Mouse (Mus musculus): ENCODE data around the gene Tmem184b. TPM values are rescaled to one million over a fixed set of nuclear protein-coding genes. Genes with fewer than 3 reads are reported as not detected.
A peak's percentile ranks its signal among the peaks of the same experiment; 100 is the strongest.

The Tmem184b gene
- total and polyA plus RNA-seq, 3 experiments: 38.7 to 83.1 (median 42.9) TPM

DNA sequence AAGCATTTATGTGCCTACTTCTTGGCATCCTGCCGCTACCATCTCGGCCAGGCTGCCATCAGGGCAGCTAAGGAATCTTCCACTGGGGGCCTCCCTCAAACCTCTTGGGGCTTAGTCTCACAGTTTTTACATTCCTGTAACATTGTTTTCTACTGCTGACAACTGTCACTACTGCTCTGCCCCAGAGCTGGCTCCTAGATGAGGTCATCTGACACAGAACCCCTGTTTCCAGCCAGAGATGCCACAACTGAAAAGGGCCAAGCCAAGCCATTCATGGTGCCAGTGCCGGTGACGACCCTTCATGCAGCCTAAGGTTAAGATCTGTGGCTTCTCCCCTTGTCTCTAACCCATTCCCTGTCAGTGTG lies 79.6 kb downstream of the Tmem184b start:
- peaks cover 21% of the 10 kb centered on the region for H3K4me1 ChIP-seq (ENCODE audit: control insufficient read depth, insufficient read depth, low read length)
- 30% methylated on average over 4 of the region's 4 CpGs for WGBS
- H3K27me3 ChIP-seq (ENCODE audit: control insufficient read depth, insufficient read depth, low read length): no peaks in the 10 kb centered on the region
- H3K4me3 ChIP-seq: no peak overlapping the region
- peak overlapping the region; percentile 79 for H3K27ac ChIP-seq
- no peak overlapping the region for H3K9ac ChIP-seq (ENCODE audit: low read depth, low read length)
- TF ChIP-seq EP300 (IDR thresholded peaks at IDR 0.05; ENCODE audit: insufficient read depth, low read depth, low read length) (no peak), CTCF (IDR thresholded peaks at IDR 0.05) (no peak), POLR2A (IDR thresholded peaks at IDR 0.05; ENCODE audit: insufficient read depth, low read depth, low read length) (no peak)
- H3K79me2 ChIP-seq (replicated peaks; ENCODE audit: control insufficient read depth, insufficient read depth, low read length): no peaks in the 10 kb centered on the region
- DNase-seq: no peak
- intact Hi-C loops (cut with DNase I): loop anchor here (5.0 kb wide), 3 partner anchors 34 to 54 kb away; no protein-coding TSS in a partner anchor
- H3K36me3 ChIP-seq (ENCODE audit: control insufficient read depth, insufficient read depth, low read length): no peaks in the 10 kb centered on the region

DNA sequence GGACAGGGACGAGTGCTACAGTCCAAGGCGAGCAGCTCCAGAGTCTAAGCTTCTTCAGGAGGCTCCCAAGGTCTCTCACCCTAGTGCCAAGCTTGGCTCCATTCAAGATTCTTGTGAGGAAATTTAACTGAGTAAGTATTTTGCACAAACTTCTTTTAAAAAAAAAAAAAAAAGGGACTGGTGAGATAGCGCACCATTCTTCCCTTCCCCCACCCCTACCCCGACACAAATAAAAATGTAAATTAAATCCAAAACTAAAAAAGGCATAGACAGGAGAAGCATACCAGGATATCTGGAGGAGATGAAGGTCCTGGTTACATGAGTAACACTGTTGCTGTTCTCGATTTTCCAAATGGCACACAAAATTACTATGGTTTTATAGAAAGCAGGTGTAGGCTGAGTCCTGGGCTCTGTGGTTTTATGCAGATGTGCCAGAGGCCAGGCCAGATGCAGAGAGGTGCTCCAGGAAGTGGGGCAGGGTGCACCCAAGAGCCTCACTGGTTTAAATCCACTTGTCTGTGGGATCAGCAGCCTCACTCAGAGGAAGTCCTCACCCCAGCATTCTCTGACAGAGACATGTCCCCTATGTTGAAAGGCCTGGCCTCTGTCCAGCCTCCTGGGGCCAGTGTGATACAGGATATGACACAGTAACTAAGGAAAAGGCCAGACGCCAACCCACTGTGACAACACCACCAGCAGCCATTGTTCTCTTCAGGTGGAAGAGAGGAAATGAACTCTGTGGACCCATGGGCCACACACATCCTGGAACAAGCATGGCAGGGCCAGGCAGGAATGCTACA lies 80.2 kb downstream of the Tmem184b start:
- intact Hi-C loops (cut with DNase I): loop anchor here (5.0 kb wide), 3 partner anchors 34 to 54 kb away; no protein-coding TSS in a partner anchor
- no peaks in the 10 kb centered on the region for H3K36me3 ChIP-seq (ENCODE audit: control insufficient read depth, insufficient read depth, low read length)

DNA sequence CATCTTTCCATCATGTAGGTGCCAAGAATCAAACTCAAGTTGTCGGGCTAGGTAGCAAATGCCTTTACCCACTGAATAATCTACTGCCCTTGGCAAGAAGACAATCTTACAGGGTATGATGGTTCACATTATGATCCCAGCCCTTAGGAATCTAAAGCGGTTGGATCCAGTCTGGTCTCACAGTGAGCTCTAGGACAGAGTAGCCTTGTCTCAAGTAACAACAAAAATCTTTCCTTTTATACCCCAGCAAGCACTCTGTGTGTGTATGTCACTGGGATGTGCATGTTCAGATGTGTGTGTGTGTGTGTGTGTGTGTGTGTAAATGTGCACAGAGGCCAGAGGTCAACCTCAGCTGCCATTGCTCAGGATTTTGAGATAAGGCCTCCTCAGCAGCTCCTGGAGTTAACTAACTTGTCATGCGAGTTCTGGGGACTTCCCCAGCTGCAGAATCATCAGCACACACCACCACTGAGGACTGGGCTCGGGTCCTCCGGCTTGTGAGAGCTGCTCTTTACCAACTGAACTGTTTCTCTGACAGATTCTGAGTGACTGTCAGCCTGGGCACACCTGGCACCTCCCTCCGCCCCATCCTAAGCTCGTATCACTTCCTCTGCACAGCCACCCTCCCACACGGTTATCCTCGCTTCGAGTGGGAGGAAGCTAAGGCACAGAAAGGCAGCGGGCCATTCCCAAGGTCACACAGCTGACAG lies 80.9 kb downstream of the Tmem184b start:
- Histone ChIP-seq H3K79me2 (replicated peaks; ENCODE audit: control insufficient read depth, insufficient read depth, low read length) (no peaks in the 10 kb centered on the region), H3K4me1 (ENCODE audit: control insufficient read depth, insufficient read depth, low read length) (peaks cover 20% of the 10 kb centered on the region), H3K36me3 (ENCODE audit: control insufficient read depth, insufficient read depth, low read length) (no peaks in the 10 kb centered on the region), H3K4me3 (no peak overlapping the region), H3K27ac (peak overlapping the region; percentile 79), H3K27me3 (ENCODE audit: control insufficient read depth, insufficient read depth, low read length) (no peaks in the 10 kb centered on the region), H3K9ac (ENCODE audit: low read depth, low read length) (peak overlapping the region; percentile 39; the same call in 1 of the 2 replicates)
- WGBS: 47% methylated on average over 11 of the region's 11 CpGs
- no peak for DNase-seq
- no peak for TF ChIP-seq EP300 (IDR thresholded peaks at IDR 0.05; ENCODE audit: insufficient read depth, low read depth, low read length)
- TF ChIP-seq CTCF (IDR thresholded peaks at IDR 0.05): no peak
- no peak for TF ChIP-seq POLR2A (IDR thresholded peaks at IDR 0.05; ENCODE audit: insufficient read depth, low read depth, low read length)
- intact Hi-C loops (cut with DNase I): loop anchor here (5.0 kb wide), 3 partner anchors 35 to 55 kb away; no protein-coding TSS in a partner anchor

More for the DNA sequence above, 80.2 kb downstream of the Tmem184b start:
- DNase-seq: peak; percentile 82 to 90
- H3K9ac ChIP-seq (ENCODE audit: low read depth, low read length): peak overlapping the region; percentile 39; the same call in 1 of the 2 replicates
- no peaks in the 10 kb centered on the region for H3K27me3 ChIP-seq (ENCODE audit: control insufficient read depth, insufficient read depth, low read length)
- H3K4me3 ChIP-seq: no peak overlapping the region
- no peaks in the 10 kb centered on the region for H3K79me2 ChIP-seq (replicated peaks; ENCODE audit: control insufficient read depth, insufficient read depth, low read length)
- H3K4me1 ChIP-seq (ENCODE audit: control insufficient read depth, insufficient read depth, low read length): peaks cover 21% of the 10 kb centered on the region
- 50% methylated on average over 6 of the region's 6 CpGs for WGBS
- TF ChIP-seq POLR2A (IDR thresholded peaks at IDR 0.05; ENCODE audit: insufficient read depth, low read depth, low read length) (0 out of 2 replicates have a peak, but pooled peaks have one; percentile 40), EP300 (IDR thresholded peaks at IDR 0.05; ENCODE audit: insufficient read depth, low read depth, low read length) (peak; percentile 96), CTCF (IDR thresholded peaks at IDR 0.05) (no peak)
- peak overlapping the region; percentile 79 for H3K27ac ChIP-seq

DNA sequence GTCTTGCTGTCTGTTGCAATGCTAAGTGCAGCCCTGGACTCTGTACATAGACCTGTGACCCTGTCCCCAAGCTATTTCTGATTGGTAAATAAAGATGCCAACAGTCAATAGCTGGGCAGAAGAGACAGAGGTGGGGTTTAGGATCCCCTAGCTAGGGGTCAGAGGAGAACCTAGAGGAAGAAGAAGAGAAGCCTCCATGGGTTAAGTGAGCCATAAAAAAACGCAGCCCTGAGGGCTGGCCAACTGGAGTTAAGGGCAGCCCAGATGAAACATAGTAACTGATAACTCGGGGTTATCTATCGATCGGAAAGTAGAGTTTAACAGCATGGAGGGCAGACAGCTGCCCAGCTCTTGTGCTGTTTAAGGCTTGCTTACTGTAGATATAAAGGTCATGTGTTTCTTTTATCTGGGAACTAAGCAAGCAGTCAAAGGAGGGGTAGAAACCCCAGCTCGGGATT lies 81.6 kb downstream of the Tmem184b start:
- Histone ChIP-seq H3K27me3 (ENCODE audit: control insufficient read depth, insufficient read depth, low read length) (no peaks in the 10 kb centered on the region), H3K27ac (no peak overlapping the region; the same call in 1 of the 2 replicates), H3K4me1 (ENCODE audit: control insufficient read depth, insufficient read depth, low read length) (peaks cover 16% of the 10 kb centered on the region), H3K4me3 (no peak overlapping the region), H3K9ac (ENCODE audit: low read depth, low read length) (no peak overlapping the region), H3K36me3 (ENCODE audit: control insufficient read depth, insufficient read depth, low read length) (no peaks in the 10 kb centered on the region), H3K79me2 (replicated peaks; ENCODE audit: control insufficient read depth, insufficient read depth, low read length) (no peaks in the 10 kb centered on the region)
- DNase-seq: no peak
- no peak for TF ChIP-seq POLR2A (IDR thresholded peaks at IDR 0.05; ENCODE audit: insufficient read depth, low read depth, low read length)
- TF ChIP-seq CTCF (IDR thresholded peaks at IDR 0.05): no peak
- TF ChIP-seq EP300 (IDR thresholded peaks at IDR 0.05; ENCODE audit: insufficient read depth, low read depth, low read length): no peak
- intact Hi-C loops (cut with DNase I): loop anchor here (5.0 kb wide), 3 partner anchors 36 to 56 kb away; no protein-coding TSS in a partner anchor
- 55% methylated on average over 5 of the region's 5 CpGs for WGBS

DNA sequence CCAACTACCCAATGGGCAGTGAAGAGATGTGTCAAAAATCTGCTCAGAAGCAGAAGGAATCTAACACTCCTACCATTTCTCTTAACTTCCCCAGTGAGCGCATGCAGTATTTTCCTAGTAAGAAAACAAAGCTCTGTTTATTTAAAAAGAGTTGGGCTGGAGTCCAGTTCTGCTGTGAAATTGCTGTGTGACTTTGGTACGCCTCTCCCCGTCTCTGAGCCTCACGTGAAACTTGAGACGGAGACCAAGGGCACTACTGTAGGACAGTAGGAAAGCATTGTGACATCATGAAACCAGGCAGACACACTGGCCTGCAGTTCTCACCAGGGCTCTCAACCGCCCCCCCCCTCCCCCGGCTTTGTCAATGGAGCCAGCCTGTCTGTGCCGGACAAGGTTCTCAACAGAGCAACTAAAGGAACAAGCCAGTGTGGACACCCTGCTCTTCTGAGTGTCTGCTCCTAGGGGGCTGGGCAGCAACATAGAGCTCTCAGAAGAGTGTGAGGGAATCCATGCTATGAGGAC lies 89.5 kb downstream of the Tmem184b start:
- no peak overlapping the region for H3K27ac ChIP-seq
- 68% methylated on average over 8 of the region's 8 CpGs for WGBS
- intact Hi-C loops (cut with DNase I): no loop called here
- H3K79me2 ChIP-seq (replicated peaks; ENCODE audit: control insufficient read depth, insufficient read depth, low read length): no peaks in the 10 kb centered on the region
- H3K4me1 ChIP-seq (ENCODE audit: control insufficient read depth, insufficient read depth, low read length): no peaks in the 10 kb centered on the region
- TF ChIP-seq CTCF (IDR thresholded peaks at IDR 0.05): no peak
- TF ChIP-seq EP300 (IDR thresholded peaks at IDR 0.05; ENCODE audit: insufficient read depth, low read depth, low read length): no peak
- TF ChIP-seq POLR2A (IDR thresholded peaks at IDR 0.05; ENCODE audit: insufficient read depth, low read depth, low read length): no peak
- no peak for DNase-seq
- no peak overlapping the region for H3K9ac ChIP-seq (ENCODE audit: low read depth, low read length)
- no peaks in the 10 kb centered on the region for H3K27me3 ChIP-seq (ENCODE audit: control insufficient read depth, insufficient read depth, low read length)
- H3K4me3 ChIP-seq: no peak overlapping the region
- no peaks in the 10 kb centered on the region for H3K36me3 ChIP-seq (ENCODE audit: control insufficient read depth, insufficient read depth, low read length)

Small RNA genes within 50 kb of the gene (microRNA-seq; reads per million reads assigned to microRNA genes)
- gene Mir1943: 3.4 to 8.5 reads per million in 2 experiments

Other genes with a start within 250 kb of the Tmem184b start
- gene Sox10, start 238.3 kb downstream of the Tmem184b start, total RNA-seq (2021): 1 to 10 TPM; 1.1 to 1.3 TPM
- 4.5 and 4.9 TPM in 2 replicates for gene Sox10, start 238.3 kb downstream of the Tmem184b start, polyA plus RNA-seq (2012; rRNA removed)
- gene Pick1, start 174.4 kb downstream of the Tmem184b start, total RNA-seq (2021): 10 to 100 TPM; 21.3 to 24.0 TPM
- 27.7 and 35.5 TPM in 2 replicates for gene Pick1, start 174.4 kb downstream of the Tmem184b start, polyA plus RNA-seq (2012; rRNA removed)
- 1 to 10 TPM in 1 of 2 experiments, under 1 TPM in 1; 0.61 to 1.4 TPM for gene Gm49486, start 174.2 kb downstream of the Tmem184b start, total RNA-seq (2021)
- 0.39 and 0.59 TPM in 2 replicates for gene Gm49486, start 174.2 kb downstream of the Tmem184b start, polyA plus RNA-seq (2012; rRNA removed)
- under 1 TPM; 0.16 to 0.39 TPM for gene Slc16a8, start 148.8 kb downstream of the Tmem184b start, total RNA-seq (2021)
- 0.12 and 0.57 TPM in 2 replicates for gene Slc16a8, start 148.8 kb downstream of the Tmem184b start, polyA plus RNA-seq (2012; rRNA removed)
- under 1 TPM; 0.78 to 0.84 TPM for gene Baiap2l2, start 118.0 kb downstream of the Tmem184b start, total RNA-seq (2021)
- gene Baiap2l2, start 118.0 kb downstream of the Tmem184b start, polyA plus RNA-seq (2012; rRNA removed): 0.70 and 2.9 TPM in 2 replicates
- 10 to 100 TPM; 10.7 to 11.0 TPM for gene Pla2g6, start 75.2 kb downstream of the Tmem184b start, total RNA-seq (2021)
- 11.7 and 14.0 TPM in 2 replicates for gene Pla2g6, start 75.2 kb downstream of the Tmem184b start, polyA plus RNA-seq (2012; rRNA removed)
- 10 to 100 TPM in 1 of 2 experiments, 1 to 10 TPM in 1; 9.3 to 13.7 TPM for gene Maff, start 56.9 kb downstream of the Tmem184b start, total RNA-seq (2021)
- 3.4 and 4.3 TPM in 2 replicates for gene Maff, start 56.9 kb downstream of the Tmem184b start, polyA plus RNA-seq (2012; rRNA removed)
- gene Csnk1e, start 52.0 kb upstream of the Tmem184b start, total RNA-seq (2021): 10 to 100 TPM; 46.5 to 48.3 TPM
- gene Csnk1e, start 52.0 kb upstream of the Tmem184b start, polyA plus RNA-seq (2012; rRNA removed): 62.6 and 63.6 TPM in 2 replicates
- gene Kcnj4, start 101.7 kb upstream of the Tmem184b start, total RNA-seq (2021): 1 to 10 TPM in 1 of 2 experiments, under 1 TPM in 1; 0.50 to 1.1 TPM
- gene Kcnj4, start 101.7 kb upstream of the Tmem184b start, polyA plus RNA-seq (2012; rRNA removed): 0.06 and 0.21 TPM in 2 replicates
- 1 to 10 TPM; 4.3 to 4.8 TPM for gene Kdelr3, start 112.8 kb upstream of the Tmem184b start, total RNA-seq (2021)
- 14.2 and 20.4 TPM in 2 replicates for gene Kdelr3, start 112.8 kb upstream of the Tmem184b start, polyA plus RNA-seq (2012; rRNA removed)
- 10 to 100 TPM; 77.6 to 95.1 TPM for gene Ddx17, start 143.2 kb upstream of the Tmem184b start, total RNA-seq (2021)
- gene Ddx17, start 143.2 kb upstream of the Tmem184b start, polyA plus RNA-seq (2012; rRNA removed): 122 and 219 TPM in 2 replicates
- gene Dmc1, start 201.5 kb upstream of the Tmem184b start, total RNA-seq (2021): not detected
- 0.12 TPM in 1 of 2 replicates, not detected in the other for gene Dmc1, start 201.5 kb upstream of the Tmem184b start, polyA plus RNA-seq (2012; rRNA removed)

All from heart, adult 2 months (tissue).